Mouse (Mus musculus): ENCODE data around the gene Cbx5.

- TF ChIP-seq CEBPB (IDR thresholded peaks at IDR 0.05; ENCODE audit: low read depth) (no peak), CTCF (IDR thresholded peaks at IDR 0.05; ENCODE audit: control insufficient read depth, insufficient read depth, insufficient read length) (no peak), MYOD1 (IDR thresholded peaks at IDR 0.05; ENCODE audit: control insufficient read depth, insufficient read length, low read depth) (no peak)
These were observed 2.3 kb downstream of the Cbx5 start for GRCm38 (mm10) chr15:103237295-103237694.

Measured in C2C12 (cell line).